Mouse (Mus musculus) frontal cortex, postnatal 25 days (tissue): ENCODE data around the gene Ciao1.
"Not testable (repeated sequence)": the region's sequence is repeated elsewhere in the genome, so short reads cannot be mapped to it uniquely, and the experiment has no call there.

Source experiments
- DNase-seq, 2 experiments: peaks; one replicate each; pipeline ENCODE4 v3.0.0; 2022; ENCODE audit warnings: low spot score in 2 of 2

The Ciao1 gene

DNA sequence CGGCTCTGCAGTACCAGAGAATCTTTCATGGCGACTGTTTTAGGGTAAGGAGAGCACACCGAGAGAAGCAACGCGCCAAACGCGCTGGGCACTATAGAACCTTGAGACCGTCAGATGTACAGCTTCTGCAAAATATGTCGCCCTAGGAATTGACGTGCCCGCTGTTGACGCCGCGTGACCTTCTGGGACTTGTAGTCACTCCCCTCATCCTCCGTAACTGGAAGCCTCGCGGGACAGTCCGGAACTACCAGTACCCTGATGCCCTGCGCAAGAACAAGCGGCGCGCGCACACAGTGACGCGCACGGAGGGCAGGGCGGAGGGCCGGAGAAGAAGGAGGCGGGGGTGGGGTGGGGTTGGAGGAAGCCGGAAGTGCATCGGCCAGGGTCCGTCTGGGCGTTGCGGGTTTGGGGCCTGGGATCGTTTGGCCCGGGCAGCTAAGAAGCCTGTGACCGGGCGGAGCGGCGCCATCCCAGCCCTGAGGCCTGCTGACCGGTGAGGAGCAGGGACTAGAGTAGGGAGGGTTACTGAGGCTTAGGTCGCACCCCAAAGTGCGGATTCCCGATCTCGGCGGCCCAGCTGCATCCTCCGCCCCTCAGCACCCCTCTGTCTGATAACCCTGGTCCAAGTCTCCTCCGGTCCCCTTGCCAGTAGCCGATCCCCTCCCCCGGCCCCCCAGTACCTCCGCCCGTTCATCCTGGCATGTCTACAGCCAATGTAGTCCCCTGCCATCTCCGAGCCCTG, at the start of gene Ciao1, which contains the start of gene Tmem127:
Gene Ciao1, minus strand, starts transcription at position 225 of the 742 bp plus-strand sequence.
Gene Tmem127, plus strand, starts transcription at position 317 of the 742 bp plus-strand sequence.
- DNase-seq, result peak; percentile 90 to 93

DNA sequence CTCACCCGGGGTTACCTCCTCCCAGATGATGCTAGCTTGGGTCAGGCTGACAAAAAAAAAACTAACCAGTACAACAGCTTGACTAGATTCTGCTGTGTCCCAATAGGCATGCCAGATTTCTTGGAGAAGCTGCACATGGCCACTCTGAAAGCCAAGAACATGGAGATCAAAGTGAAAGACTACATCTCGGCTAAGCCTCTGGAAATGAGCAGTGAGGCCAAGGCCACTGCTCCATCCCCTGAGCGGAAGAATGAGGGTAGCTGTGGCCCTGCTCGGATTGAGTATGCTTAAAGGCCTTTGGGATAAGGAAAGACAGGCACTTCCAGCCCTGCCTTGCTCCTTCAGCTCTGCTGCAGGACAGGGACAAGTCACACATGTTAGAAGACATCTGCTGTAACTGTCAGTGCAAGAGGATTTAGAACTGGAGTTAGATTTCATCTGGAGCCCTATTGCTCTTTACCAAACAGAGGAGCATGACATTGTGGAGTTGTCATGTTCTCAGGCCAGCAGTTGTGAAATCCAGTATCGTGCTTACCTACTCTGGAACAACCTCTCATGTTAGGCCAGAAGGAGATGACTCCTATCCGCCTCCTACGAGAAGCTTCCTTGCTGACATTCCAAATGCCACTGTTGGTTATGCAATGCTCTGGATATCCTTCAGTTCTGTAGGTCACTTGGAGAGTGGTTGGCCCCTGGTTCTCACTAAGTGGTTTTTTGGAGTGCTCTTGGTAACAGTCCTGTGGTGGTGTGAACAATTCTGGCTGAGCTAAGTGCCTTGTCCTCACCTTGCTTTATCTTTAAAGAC, 49.6 kb upstream of the Ciao1 start:
- no peak for DNase-seq

DNA sequence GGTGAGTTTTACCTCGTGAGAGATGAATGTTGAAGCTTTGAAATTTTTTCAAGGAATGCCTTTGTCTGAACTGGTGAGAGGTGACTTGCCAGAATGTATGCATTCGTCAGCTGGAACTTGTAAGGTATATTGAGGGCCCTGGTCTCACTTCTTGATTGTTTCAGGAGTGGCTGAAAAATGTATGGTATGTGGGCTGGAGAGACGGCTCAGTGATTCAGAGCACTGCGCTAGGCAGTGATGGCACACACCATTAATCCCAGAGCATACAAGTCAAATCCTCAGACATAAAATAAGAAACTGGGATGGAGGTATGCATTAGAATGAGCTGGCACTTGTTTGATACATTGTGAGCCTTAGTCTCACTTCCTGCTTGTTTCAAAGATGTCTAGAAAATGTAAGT, 44.6 kb upstream of the Ciao1 start:
- no peak for DNase-seq

DNA sequence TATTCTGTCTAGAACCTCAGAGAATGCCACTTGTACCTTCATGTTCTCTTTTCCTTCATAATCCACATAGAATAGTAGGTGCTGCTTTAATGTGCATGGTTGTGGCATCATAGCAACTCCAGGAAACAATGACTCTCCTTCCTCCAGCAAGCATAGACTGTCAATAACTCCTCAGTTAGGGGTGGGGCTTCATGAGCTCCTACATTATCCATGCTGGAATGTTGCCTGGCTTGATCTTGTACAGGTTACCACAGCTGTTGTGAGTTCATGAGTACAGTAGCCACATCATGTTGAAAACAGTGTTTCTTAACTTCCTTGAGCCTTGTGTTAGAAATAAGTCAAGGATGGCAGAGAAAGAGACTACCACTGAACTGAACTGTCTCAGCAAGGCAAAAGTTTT, 30.5 kb upstream of the Ciao1 start:
- no peak for DNase-seq

DNA sequence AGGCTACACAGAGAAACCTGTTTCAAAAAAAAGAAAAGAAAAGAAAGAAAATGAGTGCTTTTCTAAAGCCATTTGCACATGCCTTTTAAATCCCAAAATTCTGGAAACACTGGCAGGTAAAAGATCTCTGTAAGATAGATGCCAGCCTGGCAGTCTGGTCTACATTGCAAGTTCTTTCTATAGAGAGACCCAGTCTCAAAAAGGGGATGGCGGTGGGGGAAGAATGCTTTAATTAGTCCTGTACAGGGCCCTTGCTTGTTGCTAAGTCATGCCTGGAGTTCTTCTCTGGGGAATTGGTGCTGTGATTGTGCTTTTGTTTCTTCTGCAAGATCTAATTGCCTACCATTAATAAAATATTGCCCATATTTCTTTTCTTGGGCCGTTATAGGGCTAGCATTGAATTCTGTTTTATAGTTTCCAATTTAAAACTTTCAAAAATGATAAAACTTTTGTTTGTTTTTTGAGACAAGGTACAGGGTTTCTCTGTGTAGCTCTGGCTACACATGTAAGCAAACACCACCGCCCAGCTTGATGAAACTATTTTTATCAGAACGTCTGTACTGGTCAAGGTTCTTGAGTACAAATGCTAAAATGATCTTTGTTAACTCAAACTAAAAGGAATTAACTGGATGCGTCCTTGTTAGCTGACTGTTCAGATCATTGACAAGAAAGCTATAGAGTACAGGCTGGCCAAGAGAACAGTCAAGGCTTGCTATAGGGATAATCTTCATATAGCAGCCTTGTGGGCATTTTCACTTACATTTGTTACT, 28.1 kb upstream of the Ciao1 start:
- no peak for DNase-seq

DNA sequence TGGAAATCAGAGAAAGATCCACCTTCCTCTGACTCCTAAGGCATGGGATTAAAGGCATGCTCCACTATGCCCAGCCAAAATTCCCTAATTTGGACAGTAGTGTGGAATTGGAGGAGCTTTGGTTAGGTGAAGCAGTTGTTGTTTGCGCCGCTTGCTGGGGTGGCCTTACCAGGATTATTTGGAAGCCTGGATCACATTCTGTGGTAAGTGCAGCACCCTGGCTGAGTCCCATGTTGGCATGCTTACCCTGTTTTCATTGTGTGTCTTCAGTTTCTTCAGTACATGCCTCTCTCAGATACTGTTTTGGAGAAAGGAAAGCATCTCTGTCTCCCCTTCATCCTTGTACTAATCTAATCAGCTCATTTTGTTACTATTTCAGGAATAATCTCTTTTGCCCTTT, 27.0 kb upstream of the Ciao1 start:
- no peak for DNase-seq

DNA sequence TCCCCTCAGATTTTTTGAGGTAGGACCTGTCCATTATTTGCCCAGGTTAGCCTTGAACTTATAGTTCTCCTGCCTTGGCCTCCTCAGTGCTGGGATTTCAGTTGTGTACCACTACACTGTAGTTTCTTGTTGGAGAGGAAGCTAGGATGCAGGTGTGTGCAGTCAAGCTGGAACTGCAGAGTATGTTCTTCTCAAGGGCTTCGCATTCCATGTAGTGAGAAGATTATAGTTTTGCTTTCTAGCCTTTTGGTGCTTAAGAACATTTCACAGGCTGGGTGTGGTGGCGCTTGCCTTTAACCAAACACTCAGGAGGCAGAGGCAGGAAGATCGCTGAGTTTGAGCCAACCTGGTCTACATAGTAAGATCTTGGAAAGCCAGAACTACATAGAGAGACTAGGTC, 25.2 kb upstream of the Ciao1 start:
- DNase-seq, result no peak

DNA sequence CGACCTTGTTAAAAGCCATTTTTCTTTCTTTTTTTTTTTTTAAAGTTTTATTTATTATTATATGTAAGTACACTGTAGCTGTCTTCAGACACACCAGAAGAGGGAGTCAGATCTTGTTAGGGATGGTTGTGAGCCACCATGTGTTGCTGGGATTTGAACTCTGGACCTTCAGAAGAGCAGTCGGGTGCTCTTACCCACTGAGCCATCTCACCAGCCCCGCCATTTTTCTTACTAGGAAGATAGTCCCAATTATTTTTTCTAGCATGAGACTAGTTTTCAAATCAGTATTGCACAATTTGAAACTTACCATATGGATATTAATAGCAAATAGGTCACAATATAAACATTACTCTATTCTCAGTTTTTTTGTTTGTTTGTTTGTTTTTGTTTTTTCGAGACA, 24.4 kb upstream of the Ciao1 start:
- not testable (repeated sequence) for DNase-seq

DNA sequence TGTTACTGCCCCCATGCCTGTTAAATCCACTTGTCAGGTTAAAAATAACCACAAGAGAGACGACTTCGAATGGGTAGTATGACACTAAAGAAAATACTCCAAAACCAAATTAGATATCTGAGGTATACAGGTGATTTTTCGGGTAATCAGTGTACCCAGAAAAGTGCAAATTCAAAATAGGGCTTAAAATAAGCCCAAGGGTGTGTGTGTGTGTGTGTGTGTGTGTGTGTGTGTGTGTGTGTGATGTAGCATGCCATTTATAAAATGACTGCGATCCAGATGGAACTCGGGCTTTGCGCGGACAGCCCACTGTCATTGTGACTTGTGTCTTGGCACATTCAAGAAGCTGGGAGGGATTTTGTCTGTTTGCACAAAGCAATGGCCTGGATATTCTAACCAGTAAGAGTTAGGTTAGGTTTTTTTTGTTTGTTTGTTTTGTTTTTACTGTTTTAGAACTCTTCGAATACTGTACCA, 23.5 kb upstream of the Ciao1 start:
- DNase-seq, result no peak

DNA sequence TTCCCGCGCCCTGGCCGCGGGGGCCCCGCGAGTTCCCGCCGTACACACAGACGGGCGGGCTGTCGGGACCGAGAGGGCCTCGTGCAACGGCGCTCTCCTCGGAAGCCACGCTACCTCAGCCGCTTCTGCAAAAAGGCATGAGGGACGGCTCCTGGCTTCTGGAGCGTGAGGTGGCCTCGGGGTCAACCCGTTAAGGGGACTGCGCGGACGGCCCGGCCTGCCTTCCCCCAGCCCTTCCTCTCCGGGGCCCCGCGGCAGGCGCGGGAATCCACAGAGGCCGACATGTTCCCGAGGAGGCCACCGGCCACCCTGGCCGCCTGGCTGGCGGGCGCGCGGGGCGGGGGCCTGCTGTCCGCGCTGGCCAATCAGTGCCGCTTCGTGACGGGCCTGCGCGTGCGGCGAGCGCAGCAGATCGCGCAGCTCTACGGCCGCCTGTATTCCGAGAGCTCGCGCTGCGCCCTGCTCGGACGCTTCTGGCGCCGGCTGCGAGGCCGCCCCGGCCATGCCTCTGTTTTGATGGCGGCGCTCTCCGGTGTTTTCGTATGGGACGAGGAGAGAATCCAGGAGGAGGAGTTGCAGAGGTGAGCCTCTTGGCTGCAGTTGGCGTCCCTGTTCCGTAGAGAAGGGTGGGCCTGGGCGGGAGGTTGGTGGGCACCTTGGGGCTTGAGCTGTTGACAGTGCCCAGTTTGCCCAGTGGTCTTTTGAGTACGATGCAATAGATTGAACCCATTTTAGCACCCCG, 22.9 kb upstream of the Ciao1 start:
- DNase-seq, result peak; percentile 53 to 72

DNA sequence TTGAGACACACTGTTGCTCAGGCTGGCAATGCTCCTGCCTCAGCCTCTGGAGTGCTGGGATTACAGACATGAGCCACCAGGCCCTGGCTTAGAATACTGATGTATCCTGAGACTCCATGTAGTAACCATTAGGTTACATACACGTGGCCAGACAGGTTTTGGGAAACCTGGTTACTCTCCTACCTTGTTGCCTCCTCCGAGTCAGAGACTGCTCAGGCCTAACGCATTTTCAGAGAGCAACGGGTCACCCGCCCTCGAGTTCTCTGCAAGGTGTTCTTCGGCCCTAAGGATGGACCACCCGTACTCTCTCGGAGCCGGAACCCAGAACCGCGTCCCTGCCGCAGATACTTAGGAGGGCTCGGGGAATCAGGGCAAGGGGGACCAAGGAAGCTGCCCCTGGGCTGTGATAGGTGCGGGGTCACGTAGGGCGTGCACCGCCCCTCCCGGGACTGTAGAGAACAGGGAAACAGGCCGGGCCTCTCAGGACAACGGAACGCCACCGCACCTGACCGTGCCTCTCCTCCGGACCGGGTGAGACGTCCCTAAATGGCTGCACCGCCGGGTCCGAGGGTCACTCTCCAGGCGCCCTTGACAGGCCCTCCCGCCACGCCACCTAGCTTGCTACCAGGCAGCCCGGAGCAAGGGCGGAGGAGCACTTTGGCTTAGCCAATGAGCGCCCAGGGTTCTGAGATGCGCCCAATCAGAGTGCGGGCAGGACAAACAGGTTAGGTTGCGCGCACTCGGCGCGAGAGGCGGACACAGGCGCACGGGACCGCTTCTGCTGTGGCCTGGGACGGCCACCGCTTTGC, 22.1 kb upstream of the Ciao1 start, which contains the start of gene Stard7:
Gene Stard7, plus strand, starts transcription at position 728 of the 809 bp plus-strand sequence.
- peak; percentile 87 to 92 for DNase-seq

DNA sequence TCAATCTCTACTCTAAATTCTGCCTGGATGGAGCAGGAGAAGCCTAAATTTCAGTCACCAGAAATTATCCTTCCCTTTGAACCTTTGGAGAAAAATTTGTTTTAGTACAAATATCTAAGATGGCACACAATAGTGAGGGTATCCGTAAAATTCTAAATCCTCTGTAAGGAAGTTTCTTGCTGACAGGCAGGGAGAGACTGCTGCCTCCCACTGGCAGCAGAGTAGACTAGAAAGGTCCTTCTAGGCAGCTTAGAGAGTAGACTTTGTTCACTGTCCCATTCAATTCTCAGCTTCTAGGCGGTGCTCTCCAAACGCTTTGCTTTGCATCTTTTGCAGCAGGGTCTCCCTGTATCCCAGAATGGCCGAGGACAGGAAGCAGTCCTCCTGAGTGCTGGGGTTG, 20.2 kb upstream of the Ciao1 start:
- DNase-seq, result no peak

DNA sequence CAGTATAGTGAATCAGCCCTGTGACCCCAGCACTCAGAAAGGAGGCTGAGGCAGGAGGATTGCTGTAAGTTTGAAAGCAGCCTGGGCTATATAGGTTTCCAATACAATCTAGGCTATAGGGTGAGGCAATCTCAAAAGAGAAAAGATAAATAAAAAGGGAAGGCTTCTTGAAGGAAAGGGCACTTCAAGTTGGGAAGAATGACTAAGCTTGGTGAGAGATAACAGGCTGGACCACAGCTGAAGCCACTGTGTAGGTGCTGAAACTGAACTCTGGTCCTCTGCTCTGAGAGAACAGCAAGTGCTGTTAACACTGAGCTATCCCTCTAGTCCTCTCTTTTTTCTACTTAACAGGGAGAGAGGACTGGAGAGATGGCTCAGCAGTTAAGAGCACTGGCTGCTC, 14.9 kb upstream of the Ciao1 start:
- no peak for DNase-seq

DNA sequence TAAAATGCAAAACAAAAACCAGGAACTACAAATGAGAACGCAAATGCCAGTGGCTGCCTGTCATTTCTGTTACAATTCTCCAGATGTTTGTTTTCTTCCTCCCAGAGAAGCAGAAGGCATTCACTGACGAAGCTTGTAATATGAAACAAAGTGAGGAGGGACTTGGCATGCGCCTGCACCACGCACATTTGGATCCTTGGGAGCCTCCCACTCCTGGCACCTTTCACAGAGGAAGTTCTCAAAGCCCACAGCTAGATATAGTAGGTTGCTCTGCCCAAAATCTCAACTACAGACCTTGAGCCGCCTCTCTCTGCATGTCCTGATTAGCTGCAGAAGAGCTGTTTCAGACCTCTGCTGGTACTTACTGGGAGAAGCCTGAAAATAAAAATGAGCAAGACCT, 11.7 kb upstream of the Ciao1 start:
- no peak for DNase-seq

DNA sequence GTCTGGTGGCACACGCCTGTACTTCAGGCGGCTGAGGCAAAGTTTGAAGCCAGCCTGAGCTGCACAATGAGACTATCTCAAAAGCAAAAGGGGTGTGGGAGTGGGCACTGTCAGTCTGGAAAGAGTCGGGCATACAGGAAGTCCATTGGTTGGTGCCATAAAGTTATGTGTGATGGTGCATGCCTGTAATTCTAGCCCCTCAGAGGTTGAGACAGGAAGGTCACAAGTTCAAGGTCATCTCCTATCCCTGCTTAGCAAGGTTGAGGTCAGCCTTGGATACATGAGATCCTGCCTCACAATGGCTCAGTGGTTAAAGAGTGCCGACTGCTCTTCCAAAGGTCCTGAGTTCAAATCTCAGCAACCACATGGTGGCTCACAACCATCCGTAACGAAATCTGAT, 7.7 kb upstream of the Ciao1 start:
- no peak for DNase-seq

DNA sequence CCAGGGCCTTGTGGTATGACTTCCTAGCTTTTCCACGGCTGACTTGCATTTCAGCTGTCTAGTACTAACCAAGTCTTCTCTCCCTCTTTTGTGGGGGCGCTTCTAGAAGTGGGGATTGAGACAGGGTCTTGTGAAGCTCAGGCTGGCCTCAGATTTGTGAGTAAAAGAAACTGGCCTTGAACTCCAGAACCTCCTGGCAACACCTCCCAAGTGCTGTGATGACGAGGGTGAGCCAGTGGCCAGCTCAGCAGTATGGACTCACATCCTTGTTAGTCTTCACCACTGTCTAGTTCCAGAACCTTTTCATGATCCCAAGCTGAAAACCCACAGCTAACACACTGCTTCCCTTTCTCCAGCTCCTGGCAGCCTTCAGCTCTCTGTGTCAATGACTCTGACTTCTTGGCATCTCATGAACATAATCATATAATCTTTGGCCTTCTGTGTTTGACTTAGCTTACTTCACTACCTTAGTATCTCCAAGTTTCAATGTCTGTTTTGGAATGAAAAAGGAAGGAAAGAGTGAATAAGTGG, 7.1 kb upstream of the Ciao1 start:
- no peak for DNase-seq

DNA sequence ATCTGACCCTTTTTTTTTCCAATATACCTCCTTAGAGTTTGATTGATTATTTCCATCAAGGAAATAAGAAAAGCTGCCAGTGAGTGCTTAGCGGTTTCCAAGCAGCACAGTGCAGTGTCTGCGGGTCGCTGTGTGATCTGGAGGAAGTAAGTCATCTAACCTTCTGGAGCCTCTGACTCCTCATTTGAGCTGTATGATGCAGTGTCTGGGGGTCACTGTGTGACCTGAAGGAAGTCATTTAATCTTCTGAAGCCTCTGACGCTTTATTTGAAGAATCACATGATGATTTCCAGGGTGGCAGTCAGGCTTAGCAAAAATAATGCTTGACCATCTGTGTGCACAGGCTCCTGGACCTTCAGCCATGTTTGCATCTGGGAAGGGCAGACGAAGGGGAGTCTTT, 5.2 kb upstream of the Ciao1 start:
- DNase-seq, result no peak

DNA sequence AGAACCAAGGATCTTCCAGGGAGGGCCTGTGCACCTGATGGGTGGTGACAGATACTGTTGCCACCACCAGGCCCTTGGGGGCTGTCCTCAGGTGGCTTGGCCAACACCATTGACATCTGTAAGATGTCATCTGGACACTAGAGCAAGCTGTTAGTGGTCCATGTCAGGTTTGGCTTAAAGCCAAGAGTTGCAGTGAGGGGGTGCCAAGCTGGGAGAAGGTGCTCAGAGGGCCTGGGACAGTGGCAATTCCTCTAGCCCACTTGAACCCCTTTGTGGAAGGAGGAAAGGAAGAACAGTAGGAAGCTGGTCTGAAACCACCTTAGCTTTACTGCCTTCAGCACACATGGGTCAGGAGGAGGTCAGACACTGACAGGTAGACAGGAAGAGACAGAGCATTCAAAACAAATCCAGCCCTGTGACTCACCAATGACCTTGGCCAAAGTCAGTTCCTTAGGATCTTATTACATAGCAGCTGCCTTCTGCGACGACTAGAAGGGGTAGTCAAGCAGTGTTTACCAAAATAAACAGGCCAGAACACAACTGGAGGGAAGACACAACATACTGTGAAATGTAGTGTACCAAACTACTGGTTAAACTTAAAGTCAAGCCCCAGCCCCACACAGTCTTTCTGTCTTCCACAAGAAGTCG, 4.4 kb upstream of the Ciao1 start:
- DNase-seq, result no peak

DNA sequence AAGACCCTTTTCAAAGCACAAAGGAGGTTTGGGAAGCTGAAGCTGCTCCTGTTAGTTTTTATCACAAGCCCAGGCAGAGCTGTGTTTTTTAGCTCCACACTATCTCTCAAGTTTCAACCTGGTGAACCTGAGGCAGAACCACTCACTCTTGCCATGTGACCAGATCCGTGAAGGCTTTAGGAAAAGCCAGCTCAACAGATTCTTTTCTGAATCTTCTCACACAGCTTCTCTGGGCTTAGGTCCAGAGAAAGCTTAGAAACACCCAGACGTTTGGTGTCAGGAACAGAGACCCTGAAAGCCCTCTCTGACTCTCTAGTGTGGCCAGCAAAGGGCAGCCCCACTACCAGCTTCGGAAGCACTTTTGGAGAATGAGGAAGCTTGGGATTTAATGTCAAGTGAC, 3.8 kb upstream of the Ciao1 start:
- no peak for DNase-seq
